Mouse (Mus musculus): ENCODE measurements at regions not wholly inside any gene's neighbourhood (a gene's known extent, or its start where the extent isn't known, plus 50 kb on each side); places are given as distances from the start of the nearest gene placed in this dataset.

DNA sequence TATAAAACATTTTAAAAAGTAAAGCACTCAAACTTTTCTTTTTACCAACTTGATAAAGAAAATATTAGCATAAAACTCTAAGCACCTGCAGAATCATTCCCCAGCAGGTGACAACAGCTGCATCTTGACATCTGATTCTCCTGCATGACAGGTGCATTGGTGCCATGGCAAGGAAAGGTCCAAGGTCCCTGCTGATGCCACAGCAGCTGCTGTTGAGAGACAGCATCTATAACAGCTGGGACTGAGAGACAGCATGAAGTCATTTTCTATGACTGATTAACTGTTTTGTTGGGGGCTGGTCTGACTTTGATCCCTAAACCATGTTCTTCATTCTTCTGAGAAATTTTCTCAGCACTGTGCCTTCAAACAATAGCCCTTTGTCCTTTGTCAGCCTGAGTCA lies 1086.1 kb upstream of the Pcdh20 start:
- no peak overlapping the region for H3K4me3 ChIP-seq (replicated peaks)
- no peaks in the 10 kb centered on the region for H3K9me3 ChIP-seq (replicated peaks)
- H3K27ac ChIP-seq = no peak overlapping the region
- H3K36me3 ChIP-seq = no peaks in the 10 kb centered on the region
- H3K27me3 ChIP-seq = no peaks in the 10 kb centered on the region
- H3K4me1 ChIP-seq = no peaks in the 10 kb centered on the region
- H3K9ac ChIP-seq = no peak overlapping the region
- no peak overlapping the region for H3K4me2 ChIP-seq
- ATAC-seq (replicated peaks; ENCODE audit: low FRiP score) = 0 out of 2 replicates have a peak, but pooled peaks have one; percentile 43

- Histone ChIP-seq H3K9ac (no peak overlapping the region), H3K27ac (no peak overlapping the region), H3K4me1 (no peaks in the 10 kb centered on the region), H3K4me2 (no peak overlapping the region), H3K36me3 (no peaks in the 10 kb centered on the region), H3K27me3 (no peaks in the 10 kb centered on the region), H3K9me3 (replicated peaks) (no peaks in the 10 kb centered on the region), H3K4me3 (replicated peaks) (no peak overlapping the region)
- no peak for ATAC-seq (replicated peaks; ENCODE audit: low FRiP score)
- 61% methylated on average over 2 of the region's 2 CpGs for WGBS
Measured at GRCm38 (mm10) chr14:89556245-89556644, 1085.0 kb upstream of the Pcdh20 start.

DNA sequence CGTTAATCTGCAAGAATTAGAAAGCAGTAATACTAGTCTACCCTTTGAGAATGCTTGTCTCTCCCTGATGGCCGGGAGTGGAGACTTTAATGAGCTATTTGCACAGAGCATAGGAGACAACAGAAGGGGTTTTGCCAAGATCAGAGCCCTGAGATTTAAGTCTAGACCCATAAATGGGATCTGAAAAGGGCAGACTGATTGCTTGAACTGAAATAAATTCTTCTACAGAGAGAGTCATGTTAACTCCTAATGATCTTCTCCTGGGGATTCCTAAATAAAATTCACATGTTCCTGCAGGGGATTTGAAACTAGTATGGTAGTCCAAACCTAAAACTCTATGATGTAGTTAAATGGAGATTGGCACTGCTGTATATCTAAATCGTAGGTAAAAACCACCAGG lies 1082.9 kb upstream of the Pcdh20 start:
- 68% methylated on average over 3 of the region's 3 CpGs for WGBS
- H3K36me3 ChIP-seq = no peaks in the 10 kb centered on the region
- no peaks in the 10 kb centered on the region for H3K9me3 ChIP-seq (replicated peaks)

More for the DNA sequence above, 1082.9 kb upstream of the Pcdh20 start:
- no peak overlapping the region for H3K27ac ChIP-seq
- no peak overlapping the region for H3K4me3 ChIP-seq (replicated peaks)
- ATAC-seq (replicated peaks; ENCODE audit: low FRiP score) = no peak
- no peak overlapping the region for H3K9ac ChIP-seq
- no peaks in the 10 kb centered on the region for H3K4me1 ChIP-seq
- H3K27me3 ChIP-seq = no peaks in the 10 kb centered on the region
- no peak overlapping the region for H3K4me2 ChIP-seq

All from kidney, embryonic 15.5 days (tissue).